Mouse (Mus musculus) hindbrain, postnatal 0 days (tissue): ENCODE results near the gene Sez6. TPM values are rescaled to one million over a fixed set of nuclear protein-coding genes. Genes with fewer than 3 reads are reported as not detected.
A peak's percentile ranks its signal among the peaks of the same experiment; 100 is the strongest.

ENCODE experiments used
- ATAC-seq: fragments of 200-750 bp; cut with Nextera tagmentation; 2 replicates; pipeline ENCODE4 v1.8.0; 2017; ENCODE audit warnings: mild to moderate bottlenecking, moderate TSS enrichment, moderate library complexity
- DNase-seq: peaks from one replicate; pipeline ENCODE4 v3.0.0-alpha.2; 2015; ENCODE audit warnings: low spot score
- H3K27ac ChIP-seq: fragments of 300-500 bp; sonication (generic); 2 replicates; pipeline ENCODE4 v1.5.1; 2014; ENCODE audit warnings: mild to moderate bottlenecking
- H3K27me3 ChIP-seq: fragments of 300-500 bp; sonication (generic); 2 replicates; pipeline ENCODE4 v1.6.1; 2014; ENCODE audit warnings: low read length, mixed read lengths; ENCODE audit not compliant: insufficient read depth
- H3K36me3 ChIP-seq: fragments of 300-500 bp; sonication (generic); 2 replicates; pipeline ENCODE4 v1.6.1; 2014; ENCODE audit warnings: low read length, mixed read lengths; ENCODE audit not compliant: insufficient read depth
- H3K4me1 ChIP-seq: fragments of 300-500 bp; sonication (generic); 2 replicates; pipeline ENCODE4 v1.6.1; 2014; ENCODE audit warnings: antibody characterized with exemption, low read length, mixed read lengths; ENCODE audit not compliant: insufficient read depth
- H3K4me2 ChIP-seq: fragments of 300-500 bp; sonication (generic); 2 replicates; pipeline ENCODE4 v1.6.1; 2014; ENCODE audit warnings: low read depth, mild to moderate bottlenecking, low read length, moderate library complexity, mixed read lengths
- H3K4me3 ChIP-seq: fragments of 300-500 bp; sonication (generic); 2 replicates; pipeline ENCODE4 v1.5.1; 2014; ENCODE audit warnings: low read length
- H3K9ac ChIP-seq: fragments of 300-500 bp; sonication (generic); replicated peaks from 2 replicates; pipeline ENCODE4 v1.6.1; 2014; ENCODE audit warnings: mild to moderate bottlenecking, low read length, moderate library complexity, mixed read lengths
- H3K9me3 ChIP-seq: fragments of 300-500 bp; sonication (generic); 2 replicates; pipeline ENCODE4 v1.6.1; 2016; ENCODE audit warnings: low read length, mixed read lengths
- CTCF ChIP-seq: IDR thresholded peaks from 2 replicates; pipeline ENCODE4 v1.5.1; 2016; ENCODE audit warnings: antibody characterized with exemption, control low read depth, low read depth
- WGBS: fragments of 180-500 bp; shearing (Covaris S2); extraction: QIAGEN DNeasy Blood & Tissue Kit; methylation state at CpG from one replicate; pipeline ENCODE4 v1.1.7; 2014; 5-methylcytosine and 5-hydroxymethylcytosine counted together
- polyA plus RNA-seq: library from polyadenylated mRNA; unstranded; fragments of >200 nt; fragmentation: Nextera tagmentation; extraction: Ambion mirVana; gene quantifications from 2 replicates; pipeline ENCODE4 v1.2.1, GENCODE M21; 2015
- total RNA-seq: library from RNA; depleted of rRNA; stranded (reverse); fragments of >200 nt; gene quantifications from 2 replicates; pipeline ENCODE4 v1.2.3, GENCODE M21; 2014

The Sez6 gene
- total and polyA plus RNA-seq, 2 experiments from 2014 or later, result 127 to 177 TPM

DNA sequence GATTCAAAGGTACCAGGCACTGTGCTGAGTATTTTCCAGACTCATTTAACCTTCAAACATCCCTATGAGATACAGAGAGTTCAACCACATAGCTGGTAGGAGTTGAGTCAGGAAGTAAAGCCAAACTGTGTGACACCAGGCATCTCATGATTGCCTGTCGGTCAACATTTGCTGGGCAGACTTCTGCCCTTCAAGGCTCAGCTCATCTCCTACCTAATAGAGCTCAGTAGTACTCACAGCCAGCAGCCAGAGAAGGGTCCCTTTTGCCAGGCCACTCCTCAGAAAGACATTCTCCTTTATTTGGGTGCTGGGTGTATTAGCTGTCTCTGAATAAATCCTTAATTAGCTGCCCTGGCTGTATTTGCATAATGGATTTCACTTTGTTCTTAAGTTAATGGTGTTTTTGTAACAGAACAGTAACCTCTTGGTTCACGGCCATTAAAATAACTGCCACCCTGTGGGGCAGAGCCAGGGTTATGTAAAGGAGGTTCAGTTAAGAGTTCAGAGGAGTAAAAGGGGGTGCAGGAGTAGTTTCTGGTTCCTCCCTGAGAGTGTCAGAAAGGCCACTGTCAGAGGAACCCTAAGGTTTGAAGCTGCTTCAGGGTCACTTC is 39.8 kb upstream of the Sez6 start:
- H3K9ac ChIP-seq, result no peak overlapping the region
- 60% methylated on average over 2 of the region's 2 CpGs for WGBS
- H3K27ac ChIP-seq, result no peak overlapping the region

DNA sequence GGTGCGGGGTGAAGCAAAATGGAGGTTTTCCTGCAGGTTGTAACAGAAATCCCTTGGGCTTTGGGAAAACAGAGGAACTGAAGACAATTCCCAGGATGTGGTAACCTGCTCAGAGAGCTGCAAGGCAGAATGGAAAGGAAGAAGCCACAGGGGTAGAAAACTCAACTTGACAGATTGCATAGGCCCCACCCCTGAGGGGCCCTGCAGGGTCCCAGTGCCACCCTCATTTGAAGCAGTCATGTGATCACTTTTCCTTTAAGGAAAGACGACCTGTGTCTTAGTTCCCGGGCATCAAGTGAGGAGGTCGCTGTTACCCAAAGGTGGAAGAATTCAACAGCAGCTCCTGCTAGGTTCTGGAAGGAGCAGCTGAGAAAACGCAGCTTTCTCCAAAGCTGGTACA is 37.7 kb upstream of the Sez6 start:
- Histone ChIP-seq H3K4me2 (no peak overlapping the region), H3K9me3 (no peaks in the 10 kb centered on the region), H3K27ac (peak overlapping the region; percentile 81), H3K4me3 (no peak overlapping the region), H3K4me1 (peaks cover 53% of the 10 kb centered on the region), H3K9ac (no peak overlapping the region), H3K36me3 (no peaks in the 10 kb centered on the region), H3K27me3 (no peaks in the 10 kb centered on the region)
- TF ChIP-seq CTCF, result no peak
- 9% methylated on average over 5 of the region's 5 CpGs for WGBS
- DNase-seq, result no peak
- no peak for ATAC-seq

More for the DNA sequence above, 39.8 kb upstream of the Sez6 start:
- Histone ChIP-seq H3K4me3 (no peak overlapping the region), H3K4me1 (peaks cover 44% of the 10 kb centered on the region), H3K9me3 (no peaks in the 10 kb centered on the region), H3K4me2 (no peak overlapping the region), H3K27me3 (no peaks in the 10 kb centered on the region), H3K36me3 (no peaks in the 10 kb centered on the region)
- ATAC-seq (no peak), DNase-seq (no peak)
- no peak for TF ChIP-seq CTCF

DNA sequence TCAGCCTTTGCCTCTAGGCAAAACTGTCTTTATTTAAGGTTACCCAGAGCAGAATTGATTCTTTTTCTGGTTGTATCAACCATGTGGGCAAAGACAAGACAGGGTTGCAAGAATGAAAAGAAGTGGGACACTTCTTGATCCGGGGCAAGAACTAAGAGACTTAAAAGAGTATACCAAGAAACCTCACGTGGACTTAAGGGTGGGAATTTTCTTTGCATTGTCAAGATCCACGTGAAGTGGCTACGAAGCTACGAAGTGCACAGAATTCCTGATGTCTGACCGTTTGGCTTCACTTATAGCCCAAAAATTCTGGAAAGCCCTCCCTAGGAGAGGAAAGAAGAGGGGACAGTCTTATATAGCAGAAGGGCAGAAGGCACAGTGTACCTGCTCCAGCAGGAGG is 37.3 kb upstream of the Sez6 start:
- DNase-seq (no peak), ATAC-seq (no peak)
- Histone ChIP-seq H3K4me1 (peaks cover 53% of the 10 kb centered on the region), H3K9ac (0 out of 2 replicates have a peak overlapping the region, but pooled peaks have one; percentile 10), H3K4me3 (no peak overlapping the region), H3K27me3 (no peaks in the 10 kb centered on the region), H3K36me3 (no peaks in the 10 kb centered on the region), H3K27ac (peak overlapping the region; percentile 81), H3K9me3 (no peaks in the 10 kb centered on the region), H3K4me2 (peak overlapping the region; percentile 27)
- no peak for TF ChIP-seq CTCF
- WGBS, result 20% methylated on average over 6 of the region's 6 CpGs

DNA sequence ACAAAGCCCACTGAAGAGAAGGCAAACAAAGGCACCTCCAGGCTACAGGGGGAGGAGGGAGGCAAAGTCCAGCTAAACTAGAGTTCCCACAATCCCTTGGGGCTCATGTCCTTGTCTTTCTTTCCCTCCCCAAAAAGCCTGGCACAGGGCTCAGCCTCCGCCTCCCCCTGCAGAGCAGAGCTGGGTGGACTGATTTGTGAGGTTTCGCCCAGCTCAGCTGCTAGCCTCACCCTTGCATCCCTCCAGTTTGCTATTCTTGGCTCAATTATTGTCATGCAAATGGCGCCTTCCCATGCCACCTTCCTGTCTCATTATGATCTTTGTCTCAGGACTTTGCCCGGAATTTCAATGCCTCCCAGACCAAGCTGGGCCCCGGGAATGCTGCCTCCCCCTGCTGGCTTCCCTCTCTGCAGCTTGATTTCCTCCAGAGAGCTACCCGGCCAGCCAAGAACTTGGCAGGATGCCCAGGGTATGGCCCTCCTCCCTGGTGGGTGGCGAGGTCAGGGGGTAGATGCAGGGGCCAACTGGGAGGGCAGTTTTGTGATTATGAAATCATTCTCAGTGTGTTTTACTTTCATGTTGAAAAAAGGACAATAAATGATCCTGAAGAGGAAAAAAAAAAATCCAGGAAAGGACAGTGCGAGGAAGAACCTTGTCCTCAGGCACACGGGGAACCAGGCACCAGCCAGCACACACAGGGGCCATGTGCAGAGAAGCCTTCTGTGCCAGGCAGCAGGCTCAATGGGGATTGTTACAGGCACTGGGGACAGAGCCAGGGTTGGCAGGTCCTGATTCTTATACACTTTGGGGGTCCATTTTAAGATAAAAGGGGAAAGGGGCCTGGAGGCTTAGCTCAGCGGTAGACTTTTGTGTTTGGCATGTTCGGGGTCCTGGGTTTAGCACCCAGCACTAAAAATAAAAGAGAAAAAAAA is 36.5 kb upstream of the Sez6 start, which contains the start of gene Pipox:
Gene Pipox (minus strand): TSS at position 310 of the 932 bp plus-strand sequence.
- 16% methylated on average over 11 of the region's 11 CpGs for WGBS
- H3K9ac ChIP-seq, result 0 out of 2 replicates have a peak within 1 kb of the TSS, but pooled peaks have one; percentile 30
- TF ChIP-seq CTCF, result peak; percentile 65
- peaks cover 53% of the 10 kb centered on the region for H3K4me1 ChIP-seq
- ATAC-seq (peak; percentile 89), DNase-seq (peak; percentile 85)
- peak within 1 kb of the TSS; percentile 81 for H3K27ac ChIP-seq
- no peak within 1 kb of the TSS for H3K4me3 ChIP-seq
- H3K36me3 ChIP-seq, result no peaks in the 10 kb centered on the region
- H3K4me2 ChIP-seq, result peak within 1 kb of the TSS; percentile 27
- H3K27me3 ChIP-seq, result no peaks in the 10 kb centered on the region
- no peaks in the 10 kb centered on the region for H3K9me3 ChIP-seq

DNA sequence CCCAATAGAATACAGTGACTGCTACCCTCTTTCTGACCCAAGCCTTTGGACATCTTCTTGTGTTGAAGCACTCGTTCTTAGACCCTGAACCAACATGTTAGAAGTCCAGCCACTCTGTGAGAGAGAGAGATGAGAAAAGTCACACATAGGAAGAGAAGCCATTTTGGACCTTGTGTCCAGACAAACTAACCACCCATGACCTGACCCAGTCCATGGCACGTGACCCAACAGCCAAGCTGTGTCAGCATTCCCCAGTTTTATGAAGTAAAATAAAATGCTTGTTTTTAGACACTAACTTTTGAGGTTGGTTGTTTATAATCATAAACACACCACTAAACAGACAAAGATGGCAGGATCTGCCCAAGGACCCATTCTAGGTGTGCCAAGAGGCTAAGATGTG is 35.6 kb upstream of the Sez6 start:
- 59% methylated on average over 2 of the region's 2 CpGs for WGBS
- peaks cover 53% of the 10 kb centered on the region for H3K4me1 ChIP-seq
- TF ChIP-seq CTCF, result no peak
- H3K4me2 ChIP-seq, result no peak overlapping the region
- H3K9me3 ChIP-seq, result no peaks in the 10 kb centered on the region
- H3K4me3 ChIP-seq, result no peak overlapping the region
- no peaks in the 10 kb centered on the region for H3K27me3 ChIP-seq
- DNase-seq (peak; percentile 1), ATAC-seq (no peak)
- no peaks in the 10 kb centered on the region for H3K36me3 ChIP-seq
- H3K27ac ChIP-seq, result no peak overlapping the region
- H3K9ac ChIP-seq, result no peak overlapping the region

DNA sequence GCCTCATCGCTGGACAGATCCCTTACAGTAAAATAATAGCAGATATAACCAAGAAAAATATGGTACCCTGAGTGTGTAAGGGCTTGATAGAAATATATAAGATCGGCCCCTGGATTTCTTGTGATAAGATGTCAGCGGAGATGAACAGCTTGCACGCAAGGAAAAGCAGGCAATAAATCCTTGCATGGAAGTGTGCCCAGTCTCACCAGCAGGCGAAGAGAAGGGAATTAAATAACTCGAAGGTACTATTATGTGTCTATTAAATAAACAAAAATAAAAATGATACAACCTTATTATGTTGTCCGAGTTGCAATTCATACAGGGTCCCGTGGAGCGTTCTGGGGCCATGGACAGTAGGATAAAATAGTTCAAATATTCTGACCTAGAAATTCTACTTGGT is 34.6 kb upstream of the Sez6 start:
- H3K27me3 ChIP-seq, result no peaks in the 10 kb centered on the region
- peak overlapping the region; percentile 48 for H3K4me2 ChIP-seq
- 0 out of 2 replicates have a peak overlapping the region, but pooled peaks have one; percentile 22 for H3K9ac ChIP-seq
- no peak for ATAC-seq
- no peaks in the 10 kb centered on the region for H3K9me3 ChIP-seq
- no peak overlapping the region for H3K27ac ChIP-seq
- TF ChIP-seq CTCF, result peak; percentile 14; the same call in 1 of the 2 replicates
- peaks cover 54% of the 10 kb centered on the region for H3K4me1 ChIP-seq
- H3K4me3 ChIP-seq, result no peak overlapping the region
- WGBS, result 40% methylated on average over 9 of the region's 9 CpGs
- no peak for DNase-seq
- no peaks in the 10 kb centered on the region for H3K36me3 ChIP-seq

DNA sequence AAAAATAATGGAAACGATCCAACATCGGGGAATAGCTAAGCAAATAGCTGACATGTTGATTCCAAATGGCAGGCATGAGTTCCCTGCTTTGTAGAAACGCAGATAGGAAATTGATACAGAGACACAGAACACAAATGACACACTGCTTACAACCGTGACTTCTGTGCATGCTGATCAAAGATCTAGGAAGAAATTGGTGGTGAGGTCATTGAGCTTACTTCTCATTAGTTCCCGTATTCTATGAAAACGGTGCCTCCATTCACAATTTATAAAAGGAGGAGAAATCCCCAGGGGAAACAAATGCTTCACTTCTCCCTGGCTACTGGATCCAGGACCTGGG is 34.1 kb upstream of the Sez6 start:
- 12% methylated on average over 6 of the region's 6 CpGs for WGBS
- H3K9ac ChIP-seq, result 0 out of 2 replicates have a peak overlapping the region, but pooled peaks have one; percentile 22

More for the DNA sequence above, 34.1 kb upstream of the Sez6 start:
- Histone ChIP-seq H3K36me3 (no peaks in the 10 kb centered on the region), H3K27me3 (no peaks in the 10 kb centered on the region), H3K4me1 (peaks cover 58% of the 10 kb centered on the region), H3K4me2 (peak overlapping the region; percentile 48), H3K4me3 (no peak overlapping the region), H3K27ac (peak overlapping the region; percentile 83), H3K9me3 (no peaks in the 10 kb centered on the region)
- DNase-seq, result no peak
- TF ChIP-seq CTCF, result no peak
- no peak for ATAC-seq
